Mouse (Mus musculus) embryonic facial prominence, embryonic 14.5 days (tissue): ENCODE data around the gene Edem3. TPM values are rescaled to one million over a fixed set of nuclear protein-coding genes. Genes with fewer than 3 reads are reported as not detected.
A peak's percentile ranks its signal among the peaks of the same experiment; 100 is the strongest.

Source experiments
- ATAC-seq: fragments of 200-750 bp; cut with Nextera tagmentation; 2 replicates; pipeline ENCODE4 v1.8.0; 2017; ENCODE audit warnings: low read depth, moderate number of reproducible peaks, moderate TSS enrichment
- DNase-seq: peaks from one replicate; pipeline ENCODE4 v3.0.0-alpha.2; 2015; ENCODE audit warnings: low spot score
- H3K27ac ChIP-seq: fragments of 300-500 bp; sonication (generic); replicated peaks from 2 replicates; pipeline ENCODE4 v1.5.1; 2014; ENCODE audit warnings: low read depth, mild to moderate bottlenecking, low read length, moderate library complexity
- H3K27me3 ChIP-seq: fragments of 300-500 bp; sonication (generic); replicated peaks from 2 replicates; pipeline ENCODE4 v1.6.1; 2014; ENCODE audit warnings: low read length; ENCODE audit not compliant: control insufficient read depth, insufficient read depth
- H3K36me3 ChIP-seq: fragments of 300-500 bp; sonication (generic); 2 replicates; pipeline ENCODE4 v1.6.1; 2014; ENCODE audit warnings: low read length, mixed read lengths; ENCODE audit not compliant: control insufficient read depth, insufficient read depth
- H3K4me1 ChIP-seq: fragments of 300-500 bp; sonication (generic); 2 replicates; pipeline ENCODE4 v1.6.1; 2014; ENCODE audit warnings: antibody characterized with exemption, low read length; ENCODE audit not compliant: control insufficient read depth, insufficient read depth
- H3K4me2 ChIP-seq: fragments of 300-500 bp; sonication (generic); 2 replicates; pipeline ENCODE4 v1.6.1; 2014; ENCODE audit warnings: low read depth, mild to moderate bottlenecking, low read length, moderate library complexity, mixed read lengths
- H3K4me3 ChIP-seq: fragments of 300-500 bp; sonication (generic); 2 replicates; pipeline ENCODE4 v1.5.1; 2014; ENCODE audit warnings: low read depth, mild to moderate bottlenecking, low read length
- H3K9ac ChIP-seq: fragments of 300-500 bp; sonication (generic); 2 replicates; pipeline ENCODE4 v1.6.1; 2014; ENCODE audit warnings: low read depth, mild to moderate bottlenecking, low read length, moderate library complexity, mixed read lengths
- H3K9me3 ChIP-seq: fragments of 300-500 bp; sonication (generic); 2 replicates; pipeline ENCODE4 v1.6.1; 2016; ENCODE audit warnings: low read length; ENCODE audit not compliant: control insufficient read depth
- WGBS: fragments of 180-500 bp; shearing (Covaris S2); extraction: QIAGEN DNeasy Blood & Tissue Kit; methylation state at CpG from one replicate; pipeline ENCODE4 v1.1.7; 2014; 5-methylcytosine and 5-hydroxymethylcytosine counted together
- polyA plus RNA-seq: library from polyadenylated mRNA; unstranded; fragments of >200 nt; fragmentation: Nextera tagmentation; extraction: Ambion mirVana; gene quantifications from 2 replicates; pipeline ENCODE4 v1.2.1, GENCODE M21; 2014

Gene Edem3
- polyA plus RNA-seq, 1 experiment from 2014 or later, result 31.7 TPM

- H3K9ac ChIP-seq, result peak overlapping the region; percentile 80
Observed at GRCm38 (mm10) chr1:151756425-151756728, 1.2 kb downstream of the Edem3 start.

GRCm38 (mm10) chr1:151758301-151758700, 3.1 kb downstream of the Edem3 start:
- Histone ChIP-seq H3K9ac (no peak overlapping the region), H3K36me3 (peaks cover 30% of the 10 kb centered on the region), H3K27me3 (no peaks in the 10 kb centered on the region), H3K4me3 (no peak overlapping the region), H3K27ac (no peak overlapping the region), H3K4me1 (peaks cover 20% of the 10 kb centered on the region), H3K4me2 (no peak overlapping the region), H3K9me3 (no peaks in the 10 kb centered on the region)
- no peak for DNase-seq
- ATAC-seq, result no peak
- 85% methylated on average over 6 of the region's 6 CpGs for WGBS

More at GRCm38 (mm10) chr1:151756425-151756728, 1.2 kb downstream of the Edem3 start:
- H3K36me3 ChIP-seq, result peaks cover 15% of the 10 kb centered on the region
- 33% methylated on average over 1 of the region's 1 CpGs for WGBS
- peak overlapping the region; percentile 93 for H3K4me3 ChIP-seq
- no peaks in the 10 kb centered on the region for H3K9me3 ChIP-seq
- no peaks in the 10 kb centered on the region for H3K27me3 ChIP-seq
- peaks cover 19% of the 10 kb centered on the region for H3K4me1 ChIP-seq
- no peak overlapping the region for H3K27ac ChIP-seq
- peak overlapping the region; percentile 96 for H3K4me2 ChIP-seq
- ATAC-seq, result no peak
- no peak for DNase-seq

GRCm38 (mm10) chr1:151758991-151759390, 3.8 kb downstream of the Edem3 start:
- no peak for ATAC-seq
- Histone ChIP-seq H3K27ac (no peak overlapping the region), H3K4me2 (no peak overlapping the region)

GRCm38 (mm10) chr1:151764236-151764635, 9.1 kb downstream of the Edem3 start:
- 49% methylated on average over 3 of the region's 3 CpGs for WGBS
- Histone ChIP-seq H3K9me3 (no peaks in the 10 kb centered on the region), H3K4me1 (0 out of 2 replicates have a peak, but pooled peaks cover 6% of the 10 kb centered on the region), H3K4me2 (no peak overlapping the region), H3K9ac (no peak overlapping the region), H3K36me3 (peaks cover 35% of the 10 kb centered on the region), H3K27ac (no peak overlapping the region), H3K4me3 (no peak overlapping the region), H3K27me3 (no peaks in the 10 kb centered on the region)
- ATAC-seq, result no peak
- no peak for DNase-seq

More at GRCm38 (mm10) chr1:151758991-151759390, 3.8 kb downstream of the Edem3 start:
- Histone ChIP-seq H3K27me3 (no peaks in the 10 kb centered on the region), H3K4me1 (peaks cover 25% of the 10 kb centered on the region), H3K9ac (no peak overlapping the region), H3K36me3 (peaks cover 31% of the 10 kb centered on the region), H3K9me3 (no peaks in the 10 kb centered on the region), H3K4me3 (no peak overlapping the region)
- no peak for DNase-seq
- 31% methylated on average over 2 of the region's 2 CpGs for WGBS

GRCm38 (mm10) chr1:151766166-151766565, 11.0 kb downstream of the Edem3 start:
- no peaks in the 10 kb centered on the region for H3K27me3 ChIP-seq
- ATAC-seq (no peak), DNase-seq (no peak)
- no peak overlapping the region for H3K4me2 ChIP-seq
- H3K4me3 ChIP-seq, result no peak overlapping the region
- no peaks in the 10 kb centered on the region for H3K9me3 ChIP-seq
- H3K4me1 ChIP-seq, result 0 out of 2 replicates have a peak, but pooled peaks cover 6% of the 10 kb centered on the region
- WGBS, result 67% methylated on average over 2 of the region's 2 CpGs
- H3K9ac ChIP-seq, result no peak overlapping the region
- no peak overlapping the region for H3K27ac ChIP-seq
- peaks cover 29% of the 10 kb centered on the region for H3K36me3 ChIP-seq

GRCm38 (mm10) chr1:151766976-151767654, 11.9 kb downstream of the Edem3 start:
- 43% methylated on average over 3 of the region's 3 CpGs for WGBS
- Histone ChIP-seq H3K27me3 (no peaks in the 10 kb centered on the region), H3K4me3 (no peak overlapping the region), H3K4me1 (0 out of 2 replicates have a peak, but pooled peaks cover 6% of the 10 kb centered on the region), H3K9ac (no peak overlapping the region), H3K4me2 (no peak overlapping the region), H3K27ac (no peak overlapping the region), H3K36me3 (peaks cover 30% of the 10 kb centered on the region), H3K9me3 (no peaks in the 10 kb centered on the region)
- ATAC-seq (no peak), DNase-seq (no peak)

- H3K36me3 ChIP-seq, result peaks cover 30% of the 10 kb centered on the region
- no peaks in the 10 kb centered on the region for H3K27me3 ChIP-seq
- no peaks in the 10 kb centered on the region for H3K4me1 ChIP-seq
- 76% methylated on average over 3 of the region's 3 CpGs for WGBS
- ATAC-seq (no peak), DNase-seq (no peak)
- H3K4me2 ChIP-seq, result no peak overlapping the region
- no peak overlapping the region for H3K4me3 ChIP-seq
- no peak overlapping the region for H3K9ac ChIP-seq
- no peak overlapping the region for H3K27ac ChIP-seq
- no peaks in the 10 kb centered on the region for H3K9me3 ChIP-seq
Observed at GRCm38 (mm10) chr1:151769200-151769913, 14.2 kb downstream of the Edem3 start.

- Histone ChIP-seq H3K9me3 (no peaks in the 10 kb centered on the region), H3K27ac (no peak overlapping the region), H3K4me1 (no peaks in the 10 kb centered on the region), H3K4me2 (no peak overlapping the region), H3K9ac (no peak overlapping the region), H3K27me3 (no peaks in the 10 kb centered on the region), H3K36me3 (peaks cover 74% of the 10 kb centered on the region), H3K4me3 (no peak overlapping the region)
- WGBS, result 87% methylated on average over 2 of the region's 2 CpGs
- ATAC-seq (no peak), DNase-seq (no peak)
Observed at GRCm38 (mm10) chr1:151777616-151778015, 22.4 kb downstream of the Edem3 start.
